Mouse (Mus musculus) spleen, adult 2 months (tissue): Measurements from ENCODE around the gene Ppp1r16b.

Experiments used
- CTCF ChIP-seq: fragments of 200-500 bp; IDR thresholded peaks from 2 replicates; pipeline ENCODE4 v1.5.1; 2011; ENCODE audit warnings: mild to moderate bottlenecking, inconsistent platforms; ENCODE audit not compliant: insufficient read depth, insufficient read length, insufficient replicate concordance; ENCODE audit errors: extremely low read depth
- POLR2A ChIP-seq: fragments of 200-500 bp; IDR thresholded peaks from 2 replicates; pipeline ENCODE4 v1.6.1; 2011; ENCODE audit warnings: low read depth, low read length, inconsistent platforms

- TF ChIP-seq POLR2A (no peak), CTCF (no peak)
These were observed 103.6 kb downstream of the Ppp1r16b start for GRCm38 (mm10) chr2:158768771-158769170.
